Mouse (Mus musculus): ENCODE results near the gene Spib.

DNA sequence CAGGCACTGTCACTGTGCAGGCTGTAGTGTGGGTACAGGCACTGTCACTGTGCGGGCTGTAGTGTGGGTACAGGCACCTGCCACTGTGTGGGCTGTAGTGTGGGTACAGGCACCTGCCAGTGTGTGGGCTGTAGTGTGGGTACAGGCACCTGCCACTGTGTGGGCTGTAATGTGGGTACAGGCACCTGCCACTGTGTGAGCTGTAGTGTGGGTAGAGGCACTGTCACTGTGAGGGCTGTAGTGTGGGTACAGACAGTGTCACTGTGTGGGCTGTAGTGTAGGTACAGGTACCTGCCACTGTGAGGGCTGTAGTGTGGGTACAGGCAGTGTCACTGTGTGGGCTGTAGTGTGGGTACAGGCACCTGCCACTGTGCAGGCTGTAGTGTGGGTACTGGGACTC lies 47.8 kb downstream of the Spib start:
- TF ChIP-seq HCFC1 (IDR thresholded peaks at IDR 0.05; ENCODE audit: borderline replicate concordance, insufficient read depth, low read length) (no peak), ZNF384 (IDR thresholded peaks at IDR 0.05; ENCODE audit: low read depth, low read length) (no peak), MAFK (IDR thresholded peaks at IDR 0.05; ENCODE audit: insufficient read depth, low read depth, low read length) (no peak), ZC3H11A (IDR thresholded peaks at IDR 0.05; ENCODE audit: borderline replicate concordance, low read depth, low read length) (no peak)

All from ES-E14 (cell line).